Mouse (Mus musculus) limb, embryonic 10.5 days (tissue): ENCODE results near the gene Olfr183. TPM values are rescaled to one million over a fixed set of nuclear protein-coding genes. Genes with fewer than 3 reads are reported as not detected.
"Not testable (repeated sequence)": the region's sequence is repeated elsewhere in the genome, so short reads cannot be mapped to it uniquely, and the experiment has no call there.

ENCODE experiments used
- DNase-seq: peaks from one replicate; pipeline ENCODE4 v3.0.0-alpha.2; 2017; ENCODE audit warnings: low spot score
- H3K27ac ChIP-seq: fragments of 300-500 bp; sonication (generic); 2 replicates; pipeline ENCODE4 v1.5.1; 2016; ENCODE audit warnings: mild to moderate bottlenecking
- H3K27me3 ChIP-seq: fragments of 300-500 bp; sonication (generic); 2 replicates; pipeline ENCODE4 v1.6.1; 2016; ENCODE audit warnings: low read depth, mild to moderate bottlenecking; ENCODE audit not compliant: poor library complexity, severe bottlenecking
- H3K36me3 ChIP-seq: fragments of 300-500 bp; sonication (generic); 2 replicates; pipeline ENCODE4 v1.6.1; 2016; ENCODE audit warnings: mild to moderate bottlenecking, moderate library complexity
- H3K4me1 ChIP-seq: fragments of 300-500 bp; sonication (generic); 2 replicates; pipeline ENCODE4 v1.6.1; 2016
- H3K4me3 ChIP-seq: fragments of 300-500 bp; sonication (generic); 2 replicates; pipeline ENCODE4 v1.5.1; 2016; ENCODE audit warnings: mild to moderate bottlenecking, moderate library complexity
- H3K9me3 ChIP-seq: fragments of 300-500 bp; sonication (generic); replicated peaks from 2 replicates; pipeline ENCODE4 v1.6.1; 2016; ENCODE audit warnings: mild to moderate bottlenecking
- WGBS: fragments of 180-500 bp; shearing (Covaris S2); methylation state at CpG from one replicate; pipeline ENCODE4 v1.1.7; 2016; 5-methylcytosine and 5-hydroxymethylcytosine counted together
- polyA plus RNA-seq: library from polyadenylated mRNA; unstranded; fragments of >200 nt; fragmentation: Nextera tagmentation; extraction: Ambion mirVana; gene quantifications from 2 replicates; pipeline ENCODE4 v1.2.1, GENCODE M21; 2016

The Olfr183 gene
- polyA plus RNA-seq: not detected in 2 replicates

DNA sequence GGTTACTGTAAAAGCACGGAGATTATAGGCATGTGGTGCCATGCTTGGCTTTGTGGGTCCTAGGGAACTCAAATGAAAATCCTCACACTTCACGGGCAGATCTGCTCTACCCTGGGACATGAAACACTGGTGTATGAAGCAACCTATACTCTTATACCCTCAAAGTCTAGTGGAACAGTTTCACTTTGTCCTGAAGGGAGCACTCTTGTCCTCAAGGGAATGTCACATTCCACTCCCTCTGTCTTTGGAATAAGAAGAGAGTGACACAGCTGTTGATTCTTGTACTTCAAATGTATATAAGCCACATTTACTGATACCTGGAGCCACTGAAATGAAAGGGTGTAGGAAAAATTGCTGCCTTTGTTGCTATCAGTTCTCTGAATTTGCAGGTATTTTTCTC is at the start of gene Olfr183:
Gene Olfr183 (plus strand): TSS at position 301 of the 400 bp plus-strand sequence.
- Histone ChIP-seq H3K36me3 (no peaks in the 10 kb centered on the region), H3K4me3 (no peak within 1 kb of the TSS), H3K4me1 (no peaks in the 10 kb centered on the region), H3K9me3 (no peaks in the 10 kb centered on the region), H3K27ac (no peak within 1 kb of the TSS), H3K27me3 (no peaks in the 10 kb centered on the region)
- no peak for DNase-seq
- WGBS: 76% methylated on average over 2 of the region's 2 CpGs

DNA sequence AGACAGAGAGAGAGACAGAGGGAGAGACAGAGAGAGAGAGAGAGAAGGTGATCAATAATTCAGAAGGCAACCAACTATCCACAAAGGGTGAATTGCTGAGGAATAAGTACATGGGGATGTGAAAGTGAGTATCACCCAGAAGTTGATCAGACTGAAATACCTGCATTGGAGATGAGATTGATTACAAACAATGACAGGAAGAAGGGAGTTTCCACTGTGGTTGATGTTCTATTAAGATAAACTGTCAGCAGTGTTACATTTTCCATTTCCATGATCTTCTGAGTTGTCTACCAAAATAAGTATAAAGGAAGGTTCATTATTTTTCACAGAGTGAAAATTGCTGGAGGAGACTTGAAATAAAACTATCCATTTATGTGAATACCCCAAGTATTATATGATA is 12.0 kb downstream of the Olfr183 start:
- no peak overlapping the region for H3K27ac ChIP-seq
- no peak for DNase-seq
- H3K9me3 ChIP-seq: no peaks in the 10 kb centered on the region
- H3K4me1 ChIP-seq: no peaks in the 10 kb centered on the region
- H3K36me3 ChIP-seq: no peaks in the 10 kb centered on the region
- H3K4me3 ChIP-seq: no peak overlapping the region
- H3K27me3 ChIP-seq: no peaks in the 10 kb centered on the region

DNA sequence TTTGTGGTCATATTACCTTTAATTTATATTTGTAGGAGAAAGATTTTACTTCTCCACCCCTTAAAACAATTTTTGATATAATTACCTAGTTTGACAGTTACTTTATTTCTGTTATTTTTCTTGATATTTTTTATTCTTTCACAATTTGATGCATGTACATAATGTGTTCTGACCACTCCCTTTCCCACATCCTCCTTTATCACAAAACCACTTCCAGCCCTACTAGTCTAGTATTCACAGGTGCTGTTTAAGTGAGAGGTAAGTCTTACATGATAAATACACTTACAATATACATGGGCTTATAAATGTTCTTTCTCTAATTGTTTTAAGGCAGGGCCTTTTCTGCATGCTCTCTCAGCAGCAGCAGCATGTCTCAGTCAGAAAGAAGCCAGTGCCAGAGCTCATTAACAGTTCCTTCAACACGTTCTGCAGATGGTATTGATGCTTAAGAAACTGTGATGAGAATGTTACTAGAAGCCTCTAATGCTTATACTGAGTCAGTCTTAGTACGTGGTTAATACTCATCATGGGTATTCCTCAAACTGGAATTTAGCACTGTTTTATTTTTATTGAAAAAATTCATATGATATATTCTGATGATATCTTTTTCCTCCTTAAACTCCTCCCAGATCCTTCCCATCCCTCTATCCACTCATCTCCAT is 18.3 kb downstream of the Olfr183 start:
- no peaks in the 10 kb centered on the region for H3K36me3 ChIP-seq
- H3K9me3 ChIP-seq: no peaks in the 10 kb centered on the region
- no peaks in the 10 kb centered on the region for H3K27me3 ChIP-seq
- no peaks in the 10 kb centered on the region for H3K4me1 ChIP-seq
- DNase-seq: no peak
- no peak overlapping the region for H3K27ac ChIP-seq
- no peak overlapping the region for H3K4me3 ChIP-seq
- WGBS: 74% methylated on average over 2 of the region's 2 CpGs

DNA sequence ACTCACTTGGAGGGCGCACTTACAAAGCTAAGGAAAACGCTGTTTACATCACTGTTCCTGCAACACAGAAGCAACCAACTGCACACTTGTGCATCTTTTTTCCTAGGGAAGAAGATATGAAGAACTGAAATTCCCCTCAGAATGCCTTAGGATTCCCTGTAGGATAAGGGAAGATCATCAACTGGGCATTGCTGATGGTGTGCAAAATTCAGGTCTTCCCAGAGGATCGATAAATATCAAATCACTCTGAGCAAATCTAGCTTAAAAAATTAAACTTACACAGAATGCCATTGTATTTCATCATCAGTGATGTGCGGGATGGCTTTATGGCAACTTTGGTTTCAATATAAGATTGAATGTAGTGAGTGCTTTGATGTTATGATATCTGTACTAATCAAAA is 35.0 kb downstream of the Olfr183 start, which contains the start of gene Olfr186:
Gene Olfr186 (minus strand): TSS at position 101 of the 400 bp plus-strand sequence.
- Histone ChIP-seq H3K36me3 (no peaks in the 10 kb centered on the region), H3K4me1 (no peaks in the 10 kb centered on the region), H3K4me3 (no peak within 1 kb of the TSS), H3K27ac (no peak within 1 kb of the TSS), H3K27me3 (no peaks in the 10 kb centered on the region), H3K9me3 (no peaks in the 10 kb centered on the region)
- no peak for DNase-seq
- 93% methylated on average over 4 of the region's 4 CpGs for WGBS

DNA sequence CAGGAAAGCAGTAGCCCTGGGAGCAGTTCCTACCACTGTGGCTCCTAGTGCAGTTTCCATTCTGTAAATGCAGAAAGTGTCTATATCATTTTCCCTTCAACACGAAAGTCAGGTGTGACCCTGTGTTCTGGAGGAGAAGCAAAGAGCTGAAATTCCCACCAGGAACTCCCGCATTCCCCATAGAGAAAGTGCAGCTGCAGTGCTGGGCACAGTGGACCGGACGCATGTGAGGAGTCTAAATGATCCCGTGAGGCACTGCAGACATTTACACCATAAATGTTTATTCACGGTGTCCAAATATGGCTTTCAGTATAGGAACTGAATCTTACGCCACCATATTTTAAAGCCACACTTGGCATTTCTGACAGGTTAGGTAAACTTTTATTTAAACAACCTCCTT is 44.6 kb downstream of the Olfr183 start, which contains the start of gene Olfr187:
Gene Olfr187 (minus strand): TSS at position 58 of the 400 bp plus-strand sequence.
- no peaks in the 10 kb centered on the region for H3K9me3 ChIP-seq
- no peaks in the 10 kb centered on the region for H3K27me3 ChIP-seq
- no peaks in the 10 kb centered on the region for H3K4me1 ChIP-seq
- H3K4me3 ChIP-seq: no peak within 1 kb of the TSS
- no peak for DNase-seq
- WGBS: 91% methylated on average over 7 of the region's 7 CpGs
- H3K27ac ChIP-seq: no peak within 1 kb of the TSS
- H3K36me3 ChIP-seq: no peaks in the 10 kb centered on the region

DNA sequence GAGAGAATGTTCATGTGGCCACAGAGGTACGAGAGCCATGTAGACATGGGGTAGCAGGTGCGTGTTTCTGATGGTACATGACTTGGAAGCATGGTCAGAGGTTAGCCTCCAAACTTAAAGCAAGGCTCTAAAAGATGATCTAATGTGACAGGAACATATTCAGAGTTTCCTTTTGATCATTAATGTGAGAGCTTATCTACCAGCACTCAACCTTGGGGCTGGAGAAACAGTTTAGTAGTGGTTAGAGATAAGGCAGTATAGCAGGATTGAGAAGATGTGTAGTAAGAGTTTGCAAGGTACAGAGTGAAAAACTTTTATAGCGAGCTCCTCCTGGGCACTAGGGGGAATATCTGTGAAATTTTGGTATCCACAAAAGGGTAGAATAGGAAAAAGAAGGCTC is 50.7 kb downstream of the Olfr183 start:
- H3K27ac ChIP-seq: no peak overlapping the region

DNA sequence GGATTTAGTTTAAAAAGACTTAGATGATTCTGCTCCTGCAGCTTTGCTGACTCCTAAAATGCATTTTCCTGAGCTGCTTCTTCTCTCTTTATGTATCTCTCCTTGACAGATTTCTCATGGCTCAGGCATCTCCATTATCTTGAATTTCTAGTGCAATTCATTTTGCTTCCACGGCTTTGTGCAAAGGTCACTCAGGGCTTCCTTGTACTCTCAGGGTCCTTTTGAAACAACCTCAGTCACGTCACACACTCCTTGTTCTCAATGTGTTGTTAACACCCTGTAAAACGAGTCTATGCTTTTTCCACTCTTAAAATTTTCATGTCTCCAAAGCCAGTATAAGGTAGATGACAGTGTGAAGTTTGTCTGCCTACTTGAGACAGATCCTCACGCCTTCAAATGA is 52.4 kb downstream of the Olfr183 start:
- no peak for DNase-seq
- no peak overlapping the region for H3K4me3 ChIP-seq
- no peak overlapping the region for H3K27ac ChIP-seq
- H3K9me3 ChIP-seq: no peaks in the 10 kb centered on the region
- 79% methylated on average over 4 of the region's 4 CpGs for WGBS
- no peaks in the 10 kb centered on the region for H3K36me3 ChIP-seq
- H3K4me1 ChIP-seq: no peaks in the 10 kb centered on the region
- H3K27me3 ChIP-seq: no peaks in the 10 kb centered on the region

More for the DNA sequence above, 50.7 kb downstream of the Olfr183 start:
- no peaks in the 10 kb centered on the region for H3K27me3 ChIP-seq
- 86% methylated on average over 3 of the region's 3 CpGs for WGBS
- H3K4me3 ChIP-seq: no peak overlapping the region
- no peaks in the 10 kb centered on the region for H3K36me3 ChIP-seq
- no peak for DNase-seq
- H3K9me3 ChIP-seq: no peaks in the 10 kb centered on the region
- H3K4me1 ChIP-seq: no peaks in the 10 kb centered on the region

DNA sequence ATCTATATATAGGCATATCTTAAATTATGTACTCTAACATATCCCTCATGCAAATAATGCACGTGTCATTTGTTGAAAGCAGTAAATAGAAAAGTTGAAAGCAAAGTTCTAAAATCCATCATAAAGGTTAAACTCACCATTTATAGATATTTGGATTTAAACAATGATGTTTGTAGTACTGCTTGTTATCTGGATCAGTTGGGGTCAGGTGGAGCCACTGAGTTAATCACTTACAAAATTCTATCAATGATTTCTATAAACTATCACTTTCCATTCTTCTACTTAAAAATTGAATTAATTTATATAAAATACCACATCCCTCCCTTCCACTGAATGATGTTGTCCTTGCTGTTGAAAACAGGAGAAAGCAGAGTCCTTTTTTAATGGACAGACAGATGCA is 53.7 kb downstream of the Olfr183 start:
- no peak for DNase-seq
- H3K27me3 ChIP-seq: no peaks in the 10 kb centered on the region
- no peaks in the 10 kb centered on the region for H3K9me3 ChIP-seq
- 84% methylated on average over 1 of the region's 1 CpGs for WGBS
- no peak overlapping the region for H3K4me3 ChIP-seq
- no peaks in the 10 kb centered on the region for H3K4me1 ChIP-seq
- H3K27ac ChIP-seq: no peak overlapping the region
- H3K36me3 ChIP-seq: no peaks in the 10 kb centered on the region

DNA sequence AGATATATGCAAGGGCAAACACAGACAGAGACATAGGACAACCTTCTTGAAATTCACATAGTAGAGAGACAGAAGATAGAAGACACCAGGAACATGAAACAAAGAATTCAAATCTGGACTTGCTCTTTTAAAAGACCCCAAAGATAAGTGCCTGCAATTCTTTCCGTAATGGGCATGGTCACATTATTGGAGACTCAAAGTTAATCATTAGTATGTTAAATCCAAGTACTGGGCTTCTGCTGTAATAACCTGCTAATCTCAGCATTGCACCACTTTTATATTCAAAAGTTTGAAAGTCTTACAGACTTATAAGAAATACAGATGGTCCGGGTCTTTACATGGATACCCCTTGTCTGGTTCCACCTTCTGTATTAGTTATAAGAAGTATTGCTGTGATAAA is 54.1 kb downstream of the Olfr183 start:
- H3K4me1 ChIP-seq, H3K27me3 ChIP-seq, H3K4me3 ChIP-seq, H3K36me3 ChIP-seq, DNase-seq, H3K9me3 ChIP-seq, H3K27ac ChIP-seq: not testable (repeated sequence)
- WGBS: 94% methylated on average over 2 of the region's 2 CpGs

Other genes starting within 250 kb of the Olfr183 start
- not detected in 2 replicates for gene Olfr172, start 232.2 kb upstream of the Olfr183 start, polyA plus RNA-seq
- not detected in 2 replicates for gene Olfr173, start 195.1 kb upstream of the Olfr183 start, polyA plus RNA-seq
- not detected in 2 replicates for gene Olfr175-ps1, start 168.6 kb upstream of the Olfr183 start, polyA plus RNA-seq
- gene Olfr177, start 120.6 kb upstream of the Olfr183 start, polyA plus RNA-seq: not detected in 2 replicates
- gene Olfr178, start 103.3 kb upstream of the Olfr183 start, polyA plus RNA-seq: not detected in 2 replicates
- not detected in 2 replicates for gene Olfr181, start 66.6 kb upstream of the Olfr183 start, polyA plus RNA-seq
- not detected in 2 replicates for gene Olfr180, start 66.0 kb upstream of the Olfr183 start, polyA plus RNA-seq
- not detected in 2 replicates for gene Olfr186, start 34.9 kb downstream of the Olfr183 start, polyA plus RNA-seq
- gene Olfr187, start 44.4 kb downstream of the Olfr183 start, polyA plus RNA-seq: not detected in 2 replicates
- gene Olfr190, start 82.6 kb downstream of the Olfr183 start, polyA plus RNA-seq: not detected in 2 replicates
- not detected in 2 replicates for gene Olfr191, start 94.5 kb downstream of the Olfr183 start, polyA plus RNA-seq
- gene Olfr193, start 116.5 kb downstream of the Olfr183 start, polyA plus RNA-seq: not detected in 2 replicates
- gene Olfr194, start 125.7 kb downstream of the Olfr183 start, polyA plus RNA-seq: not detected in 2 replicates
- gene Olfr195, start 151.7 kb downstream of the Olfr183 start, polyA plus RNA-seq: not detected in 2 replicates
- gene Olfr196, start 175.1 kb downstream of the Olfr183 start, polyA plus RNA-seq: not detected in 2 replicates
- gene Olfr198, start 208.2 kb downstream of the Olfr183 start, polyA plus RNA-seq: not detected in 2 replicates
- not detected in 2 replicates for gene Olfr199, start 224.4 kb downstream of the Olfr183 start, polyA plus RNA-seq